Mouse (Mus musculus) mouse trophoblast stem cell (cell line): ENCODE results near the gene Tmem115.
"Not testable (repeated sequence)": the region's sequence is repeated elsewhere in the genome, so short reads cannot be mapped to it uniquely, and the experiment has no call there.

ENCODE experiments used
- in situ Hi-C, 2 experiments: fragments of 300-500 bp; cut with MseI, MboI; formaldehyde crosslinking; loops; 2 replicates in 1 of 2; 3 replicates in 1 of 2; pipeline ENCODE4 v1.15.1; 2025

Gene Tmem115

DNA sequence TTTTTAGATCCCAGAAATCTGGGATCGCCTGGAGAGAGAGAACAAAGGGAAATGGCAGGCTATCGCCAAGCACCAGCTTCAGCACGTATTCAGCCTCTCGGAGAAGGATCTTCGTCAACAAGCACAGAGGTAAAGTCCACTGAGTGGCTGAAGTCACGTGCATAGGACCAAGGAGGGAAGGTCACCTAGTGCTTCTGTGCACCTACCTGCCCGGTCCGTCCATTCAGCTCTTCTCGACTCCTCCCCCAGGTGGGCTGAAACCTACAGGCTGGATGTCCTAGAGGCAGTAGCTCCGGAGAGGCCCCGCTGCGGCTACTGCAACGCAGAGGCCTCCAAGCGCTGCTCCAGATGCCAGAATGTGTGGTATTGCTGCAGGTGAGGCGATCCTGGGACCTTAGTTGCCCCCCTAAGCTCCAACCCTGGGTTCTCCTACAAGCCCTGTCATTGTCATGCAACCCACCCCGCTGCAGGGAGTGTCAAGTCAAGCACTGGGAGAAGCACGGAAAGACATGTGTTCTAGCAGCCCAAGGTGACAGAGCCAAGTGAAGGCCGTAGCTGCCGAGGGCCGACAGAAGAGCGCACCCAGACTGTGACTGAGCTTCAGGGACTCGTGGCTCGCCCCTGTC lies 16.9 kb downstream of the Tmem115 start:
- in situ Hi-C loops: no loop called here

DNA sequence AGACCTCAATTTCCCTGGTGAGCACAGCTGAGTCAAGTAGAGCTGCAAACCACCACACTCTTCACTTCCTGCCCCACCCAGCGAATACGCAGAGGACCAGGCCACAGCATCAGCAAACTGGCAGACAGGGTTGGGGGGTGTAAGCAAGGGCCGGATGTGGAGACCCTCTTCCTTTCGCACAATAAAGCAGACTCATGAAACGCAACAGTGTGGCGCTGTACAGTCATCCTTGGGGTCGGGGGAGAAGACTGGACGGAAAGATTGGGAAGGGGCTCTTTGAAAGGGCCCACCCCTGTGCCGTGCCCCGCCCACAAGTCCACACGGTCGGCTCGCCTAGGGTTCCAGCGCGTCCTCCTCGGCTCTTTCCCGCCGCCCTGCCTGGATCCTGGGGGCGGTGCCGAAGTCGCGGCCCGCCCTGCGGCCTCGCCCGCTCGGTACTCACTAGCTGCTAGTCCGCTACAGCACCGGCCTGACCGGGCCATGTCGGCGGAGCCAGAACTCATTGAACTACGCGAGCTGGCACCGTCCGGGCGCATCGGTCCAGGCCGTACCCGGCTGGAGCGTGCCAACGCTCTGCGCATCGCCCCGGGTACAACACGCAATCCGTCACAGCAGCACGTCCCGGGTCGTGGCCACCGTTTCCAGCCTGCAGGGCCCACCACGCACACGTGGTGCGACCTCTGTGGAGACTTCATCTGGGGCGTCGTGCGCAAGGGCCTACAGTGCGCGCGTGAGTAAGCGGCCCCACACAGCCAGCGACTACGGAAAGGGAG lies 17.6 kb downstream of the Tmem115 start, which contains the start of gene Rassf1:
Gene Rassf1 (plus strand): TSS at position 439 of the 773 bp plus-strand sequence.
- in situ Hi-C loops: no loop called here

DNA sequence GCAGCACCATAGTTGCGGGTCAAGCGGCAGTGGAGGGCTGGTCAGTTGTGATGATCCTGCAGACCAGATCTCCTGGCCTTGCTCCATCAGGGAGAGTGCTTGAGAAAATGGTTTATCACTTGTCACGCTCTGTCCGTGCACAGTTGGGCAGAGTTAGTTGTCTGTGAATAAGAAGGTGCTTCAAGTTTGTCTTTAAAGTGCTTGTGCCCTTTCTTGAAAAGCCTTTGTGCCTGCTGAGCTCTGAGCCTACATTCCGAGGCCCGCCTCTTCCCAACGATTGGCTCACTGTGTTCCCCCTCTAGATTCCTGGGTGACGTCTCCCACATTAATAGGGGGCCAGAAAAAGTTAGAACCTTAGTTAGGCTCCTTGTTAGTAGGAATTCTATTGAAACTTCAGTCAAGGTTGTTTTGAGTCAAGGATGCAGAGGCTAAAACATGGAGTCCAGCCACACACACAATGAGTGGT lies 18.2 kb downstream of the Tmem115 start:
- in situ Hi-C loops: no loop called here

DNA sequence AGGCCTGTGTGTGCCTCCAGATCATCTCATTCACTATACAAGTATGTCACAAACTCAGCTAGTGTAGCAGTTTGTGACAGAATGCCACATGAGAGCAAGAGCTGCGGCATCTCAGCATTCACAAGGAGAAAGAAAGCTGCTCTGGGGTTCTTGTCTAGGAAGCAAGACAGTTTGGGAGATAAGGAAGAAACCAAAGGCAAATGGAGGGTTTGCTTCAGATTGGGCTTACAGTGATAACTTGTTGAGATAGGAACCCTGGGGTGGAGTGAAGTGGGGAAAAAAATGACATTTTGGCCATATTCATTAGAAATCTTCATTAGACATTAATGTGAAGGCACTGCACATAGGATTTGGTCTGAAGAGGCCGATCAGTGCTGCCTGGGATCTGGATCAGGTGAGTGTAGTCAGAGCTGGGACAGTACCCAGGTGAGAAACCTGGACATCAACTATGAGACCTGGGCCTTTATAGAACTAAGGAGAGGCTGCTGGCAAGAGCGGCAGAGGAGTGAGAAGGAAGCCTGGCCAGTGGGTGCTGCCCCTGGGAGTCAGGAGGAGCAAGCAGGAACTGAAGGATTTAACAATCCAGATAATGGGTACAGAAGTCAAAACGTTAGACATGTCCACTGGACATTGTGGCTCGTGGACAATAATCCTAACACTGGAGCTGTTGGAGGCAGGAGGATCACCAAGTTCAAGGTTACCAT lies 19.1 kb downstream of the Tmem115 start:
- in situ Hi-C loops: no loop called here

DNA sequence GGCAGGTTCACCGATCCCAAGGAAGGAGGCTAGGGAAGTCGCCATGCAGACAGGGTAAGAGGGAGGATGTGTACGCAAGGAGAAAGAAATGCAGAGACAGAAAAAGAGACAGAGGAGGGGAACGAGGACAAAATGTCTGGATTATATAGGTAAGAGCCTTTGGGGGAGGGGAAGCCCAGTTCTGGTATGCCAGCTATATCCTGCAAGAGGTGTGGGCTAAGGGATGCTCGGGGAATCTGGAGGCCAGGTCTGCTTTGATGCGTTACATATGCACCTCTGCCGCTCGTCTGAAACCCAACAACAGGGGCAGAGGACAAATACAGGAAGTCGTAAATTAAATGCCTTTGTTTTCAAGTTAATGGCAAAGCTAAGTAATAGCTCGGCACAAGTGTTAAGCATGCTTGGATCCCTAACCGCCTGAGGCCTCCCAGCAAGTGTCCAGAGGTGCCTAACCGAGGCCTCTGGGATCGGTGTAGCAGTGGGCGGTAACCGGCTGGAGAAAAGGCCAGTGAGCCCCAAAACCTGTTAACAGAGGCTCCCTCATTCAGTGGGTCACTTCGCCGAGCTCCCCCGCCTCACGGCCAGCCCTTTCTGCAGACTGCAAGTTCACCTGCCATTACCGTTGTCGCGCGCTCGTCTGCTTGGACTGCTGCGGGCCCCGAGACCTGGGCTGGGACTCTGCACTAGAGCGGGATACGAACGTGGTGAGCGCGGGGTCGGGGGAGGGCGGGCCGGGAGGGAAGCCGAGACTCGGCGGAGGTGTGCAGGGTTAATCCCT lies 20.0 kb downstream of the Tmem115 start:
- in situ Hi-C loops: no loop called here

DNA sequence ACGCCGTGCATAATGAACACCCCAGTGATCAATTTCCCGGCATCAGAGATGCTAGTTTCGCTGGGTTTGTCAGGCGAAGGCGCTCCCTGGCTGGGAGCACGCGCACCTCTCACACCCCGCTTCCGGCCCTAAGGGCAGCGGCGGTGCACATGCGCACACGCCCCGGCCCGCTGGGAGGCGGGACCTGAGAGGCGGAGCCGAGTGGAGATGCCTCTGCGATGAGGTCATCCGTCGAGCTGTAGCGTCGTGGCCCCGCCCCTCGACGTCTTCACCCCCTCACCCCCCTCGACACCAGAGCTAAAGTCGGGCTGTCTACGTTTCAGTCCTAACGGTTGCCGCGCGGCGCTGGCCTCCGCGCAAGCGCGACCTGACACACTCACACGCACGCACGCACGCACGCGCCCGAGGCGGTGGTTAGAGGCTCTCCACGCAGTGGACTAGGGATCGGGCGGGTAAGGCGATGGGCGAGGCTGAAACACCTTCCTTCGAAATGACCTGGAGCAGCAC lies 20.6 kb downstream of the Tmem115 start:
- in situ Hi-C loops: no loop called here

DNA sequence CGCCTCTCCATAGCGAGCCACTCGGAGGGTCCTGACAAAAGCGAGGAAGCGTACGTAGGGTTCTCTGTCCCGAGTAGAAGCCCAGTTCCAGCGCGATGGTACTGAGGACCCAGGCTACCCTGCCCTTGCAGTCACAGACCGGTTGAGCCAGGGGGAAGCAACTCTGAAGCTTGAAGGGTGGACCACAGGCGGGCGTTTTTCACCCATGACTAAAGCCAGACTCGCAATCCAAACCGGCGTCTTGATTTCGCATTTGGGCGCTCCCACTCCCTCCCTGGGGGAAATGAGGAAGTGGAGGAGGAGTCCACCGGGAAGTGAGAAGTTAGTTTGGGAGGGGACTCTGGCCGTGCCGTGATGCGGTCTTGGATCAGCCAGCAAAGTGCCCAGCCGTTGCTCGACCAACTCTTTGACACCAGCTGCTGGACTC lies 21.3 kb downstream of the Tmem115 start:
- in situ Hi-C loops: no loop called here

DNA sequence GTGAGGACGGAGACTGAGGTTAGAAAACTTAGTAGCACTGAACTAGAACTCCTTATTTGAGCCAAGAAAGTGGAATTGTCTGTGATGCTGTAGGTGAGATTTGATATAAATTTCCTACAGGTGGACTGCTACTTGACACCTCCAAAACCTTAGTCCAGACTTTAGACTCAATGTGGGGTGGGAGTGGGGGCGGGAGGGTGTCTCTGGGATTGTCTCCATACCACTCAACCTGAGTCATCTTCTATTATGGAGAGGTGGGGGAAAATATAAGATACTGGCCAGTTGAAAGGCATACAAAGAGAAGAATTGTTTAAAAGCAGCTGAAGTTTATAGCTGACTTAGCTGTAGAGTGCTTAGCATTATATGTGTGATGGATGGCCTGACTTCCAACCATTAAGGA lies 22.0 kb downstream of the Tmem115 start:
- in situ Hi-C loops: no loop called here

DNA sequence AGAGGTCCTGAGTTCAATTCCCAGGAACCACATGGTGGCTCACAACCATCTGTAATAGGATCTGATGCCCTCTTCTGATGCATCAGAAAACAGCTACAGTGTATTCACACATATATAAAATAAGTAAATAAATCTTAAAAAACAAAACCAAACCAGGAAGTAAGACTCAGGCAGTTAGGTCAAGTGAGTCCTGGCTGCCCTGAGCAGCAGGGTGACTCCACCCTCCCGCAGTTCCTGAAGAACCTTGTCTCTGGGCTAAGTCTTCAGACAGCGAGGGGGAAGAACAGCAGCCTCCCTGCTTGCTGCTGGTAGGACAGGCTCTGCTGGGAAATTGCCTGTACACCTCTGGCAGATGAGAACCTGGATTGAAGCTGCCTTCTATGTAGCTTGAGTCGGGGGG lies 22.6 kb downstream of the Tmem115 start:
- in situ Hi-C loops: no loop called here

DNA sequence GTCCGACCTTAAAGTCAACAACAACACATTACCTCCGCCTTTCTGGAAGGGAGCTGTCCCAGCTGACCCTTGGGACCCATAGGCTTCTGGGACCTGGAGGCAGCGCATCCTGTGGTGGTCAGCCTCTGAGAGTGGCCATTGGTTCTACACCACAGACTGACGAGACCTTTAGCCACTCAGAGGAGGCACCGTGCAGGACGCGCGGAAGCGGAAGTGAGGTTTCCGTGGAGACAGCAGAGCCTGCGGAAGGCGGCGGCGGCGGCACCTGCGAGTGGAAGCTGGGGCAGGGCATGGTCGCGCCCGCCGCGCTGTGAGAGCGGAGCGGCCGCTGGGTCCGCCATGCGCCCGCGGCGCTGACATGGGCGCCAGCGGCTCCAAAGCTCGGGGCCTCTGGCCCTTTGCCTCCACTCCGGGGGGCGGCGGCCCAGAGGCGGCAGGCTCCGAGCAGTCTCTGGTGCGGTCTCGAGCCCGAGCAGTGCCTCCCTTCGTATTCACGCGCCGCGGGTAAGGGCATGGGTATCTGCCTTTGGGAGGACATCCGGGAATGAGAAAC lies 29.4 kb downstream of the Tmem115 start, which contains the start of gene Tusc2:
Gene Tusc2 (plus strand): TSS at position 227 of the 553 bp plus-strand sequence.
- in situ Hi-C loops: no loop called here

DNA sequence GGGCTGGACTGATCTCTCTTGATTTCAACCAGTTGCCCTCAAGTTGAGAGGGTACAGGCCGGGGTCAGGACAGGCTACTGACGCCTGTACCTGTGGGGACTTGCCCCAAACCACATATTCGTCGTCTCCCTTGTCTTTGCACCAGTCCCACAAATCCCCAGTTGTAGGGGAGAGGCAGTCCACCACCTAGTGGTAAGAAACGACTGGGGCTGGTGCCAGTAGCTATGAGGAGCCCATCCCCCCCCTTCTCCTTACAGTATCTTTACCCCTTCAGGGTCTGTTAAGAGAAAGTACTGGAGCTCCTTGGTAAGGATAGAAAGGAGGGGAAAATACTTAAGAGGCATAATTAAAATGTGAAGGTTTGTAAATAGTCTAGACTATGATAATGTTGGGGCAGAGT lies 31.8 kb downstream of the Tmem115 start:
- in situ Hi-C loops: not testable (repeated sequence)

DNA sequence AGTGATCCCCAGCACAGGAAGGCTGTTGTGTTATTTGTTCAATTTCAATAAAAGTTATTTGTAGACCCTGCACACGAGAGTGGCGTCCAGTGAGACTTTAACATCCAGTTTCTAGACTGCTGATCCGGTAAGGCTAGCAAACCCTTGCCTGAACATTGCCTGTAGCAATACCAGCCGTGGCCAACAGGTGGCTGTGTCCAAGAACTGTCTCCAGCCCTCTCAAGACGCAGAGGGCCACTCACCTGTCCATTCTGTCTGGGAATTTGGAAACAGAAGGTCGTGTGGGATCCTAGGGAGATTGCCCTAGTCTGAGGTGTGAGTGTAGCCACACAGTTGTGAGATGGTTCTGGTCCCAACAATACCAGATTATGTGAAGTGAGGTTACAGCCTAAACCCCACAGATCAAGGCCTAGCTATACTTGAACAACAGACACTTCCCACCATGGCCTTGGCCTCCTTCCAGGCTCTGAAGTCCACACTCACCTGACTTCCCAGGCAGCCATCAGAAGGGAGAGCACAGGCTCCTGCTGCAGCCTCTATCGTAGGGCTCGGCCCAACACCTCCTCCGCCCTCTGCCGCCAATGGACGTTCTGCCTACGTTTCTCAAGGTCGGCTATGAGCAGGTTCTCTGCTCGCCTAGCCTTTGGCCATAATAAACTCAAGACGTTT lies 32.4 kb downstream of the Tmem115 start:
- in situ Hi-C loops: no loop called here

DNA sequence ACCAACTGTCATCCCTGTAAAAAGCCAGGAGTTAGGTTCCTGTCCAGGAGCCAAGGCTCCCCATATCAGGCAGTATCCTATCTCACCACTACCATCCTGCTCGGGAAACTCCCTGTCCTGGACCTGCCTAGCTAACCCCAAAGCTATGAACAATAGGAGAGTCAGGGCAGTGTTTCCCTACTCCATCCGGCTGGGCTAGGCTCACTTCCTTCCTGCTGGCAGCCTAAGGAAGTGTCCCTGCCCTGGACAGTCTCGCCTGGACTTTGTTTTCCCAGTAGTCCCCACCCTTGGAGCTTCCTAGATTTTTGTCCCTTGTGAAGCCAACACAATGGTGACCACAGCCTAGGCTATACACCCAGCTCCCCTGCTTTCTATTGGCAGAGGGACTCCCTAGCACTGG lies 33.1 kb downstream of the Tmem115 start:
- in situ Hi-C loops: no loop called here

DNA sequence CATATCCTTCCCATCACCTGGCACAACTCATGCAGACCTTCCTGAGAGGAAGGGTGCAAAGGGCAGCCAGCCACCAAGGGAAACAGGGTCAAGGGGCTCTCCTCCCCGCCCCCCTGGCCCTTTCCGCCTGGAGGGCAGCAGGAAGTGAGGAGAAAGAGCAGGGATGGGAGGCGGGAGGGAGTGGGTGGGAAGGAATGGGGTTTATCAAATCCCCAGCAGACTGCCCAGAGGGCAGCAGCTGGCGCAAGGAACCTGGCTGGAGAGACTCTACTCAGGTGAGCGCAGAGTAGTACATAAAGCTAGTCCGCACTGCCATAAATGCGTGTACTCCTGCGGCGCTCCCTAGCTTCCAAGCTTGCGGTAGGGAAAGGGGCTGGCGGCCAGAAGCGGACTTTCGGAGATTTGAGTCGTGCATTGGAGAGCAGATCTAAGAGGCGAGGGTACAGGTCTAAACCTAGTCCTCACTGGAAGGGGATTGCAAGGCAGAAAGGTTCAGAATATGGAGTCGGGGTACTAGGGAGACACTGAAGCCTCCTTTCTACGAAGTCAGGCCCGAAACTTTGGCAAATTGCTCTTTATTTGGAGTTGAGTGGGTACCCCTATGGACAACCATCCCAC lies 34.1 kb downstream of the Tmem115 start, which contains the start of gene Hyal2:
Gene Hyal2 (plus strand): TSS at position 244 of the 618 bp plus-strand sequence.
- in situ Hi-C loops: no loop called here

DNA sequence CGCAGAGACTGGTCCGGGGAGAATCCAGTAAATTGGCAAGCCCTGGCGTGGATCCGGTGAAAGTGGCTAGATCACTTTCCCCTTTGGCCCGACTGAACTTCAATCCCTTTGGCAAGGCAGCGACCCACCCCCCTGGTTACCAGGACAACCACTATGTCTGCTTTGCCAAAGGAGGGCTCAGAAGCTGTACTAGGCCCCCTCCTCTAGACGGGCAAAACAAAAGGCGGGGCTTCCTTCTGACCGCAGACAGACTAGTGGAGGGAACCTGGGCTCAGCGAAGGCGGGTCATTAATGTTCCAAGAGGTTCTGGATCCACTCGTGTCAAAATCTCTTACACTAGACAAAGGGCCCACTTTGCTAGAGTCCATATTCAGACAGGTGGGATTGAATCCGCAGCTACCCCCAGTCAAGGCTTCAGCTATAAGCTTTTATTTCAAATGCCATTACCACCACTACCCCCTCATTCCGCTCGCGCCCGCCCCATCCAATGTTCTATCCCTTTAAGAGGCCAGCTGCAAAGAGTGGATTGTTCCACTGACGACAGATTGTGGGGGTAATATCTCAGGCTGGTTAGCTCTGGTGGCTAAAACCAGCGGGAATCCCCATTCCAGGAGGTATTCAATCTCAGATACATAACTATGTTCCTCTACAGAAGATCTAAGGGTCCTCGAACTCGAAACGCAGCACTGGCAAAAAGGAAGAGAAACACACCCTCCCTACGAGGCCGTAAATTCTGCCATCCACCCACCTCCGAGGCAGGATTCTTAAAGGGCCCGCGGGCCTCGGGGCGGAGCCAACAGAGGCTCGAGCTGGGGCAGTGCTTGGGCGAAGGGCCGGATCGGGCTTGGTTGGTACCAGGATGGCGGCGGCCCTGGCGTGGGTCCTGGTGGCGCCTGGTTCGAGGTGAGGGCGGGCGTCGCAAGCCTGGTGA lies 34.9 kb downstream of the Tmem115 start:
- in situ Hi-C loops: no loop called here

DNA sequence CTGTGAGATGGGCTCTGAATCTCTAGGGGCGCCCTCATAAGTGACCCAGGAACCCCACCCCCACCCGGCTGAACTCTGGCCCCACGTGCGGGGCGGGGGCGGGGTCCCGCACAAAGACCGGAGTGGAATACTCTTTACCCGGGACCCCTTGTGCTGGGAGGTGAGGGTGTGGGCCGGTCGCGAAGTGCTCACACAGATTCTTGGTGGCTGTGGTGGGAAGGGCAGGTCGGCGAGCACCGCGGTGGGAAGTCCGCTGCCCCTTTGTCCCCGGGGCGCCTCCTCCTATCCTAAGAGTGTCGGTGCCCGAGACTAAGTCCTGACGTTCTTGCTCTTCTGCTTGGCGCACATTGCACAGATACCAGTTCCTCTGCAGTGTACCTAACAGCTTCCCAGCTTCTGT lies 35.5 kb downstream of the Tmem115 start:
- in situ Hi-C loops: no loop called here

DNA sequence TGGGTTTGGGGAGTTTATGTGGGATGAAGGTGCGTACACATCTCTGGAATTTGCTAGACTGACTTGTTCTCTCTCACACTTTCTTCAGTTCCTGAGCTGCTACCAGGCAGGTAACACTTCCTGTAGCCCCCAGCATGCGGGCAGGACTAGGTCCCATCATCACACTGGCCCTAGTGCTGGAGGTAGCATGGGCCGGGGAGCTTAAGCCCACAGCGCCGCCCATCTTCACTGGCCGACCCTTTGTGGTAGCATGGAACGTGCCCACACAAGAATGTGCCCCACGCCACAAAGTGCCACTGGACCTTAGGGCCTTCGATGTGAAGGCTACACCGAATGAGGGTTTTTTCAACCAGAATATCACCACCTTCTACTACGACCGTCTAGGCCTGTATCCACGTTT lies 36.3 kb downstream of the Tmem115 start:
- in situ Hi-C loops: no loop called here

DNA sequence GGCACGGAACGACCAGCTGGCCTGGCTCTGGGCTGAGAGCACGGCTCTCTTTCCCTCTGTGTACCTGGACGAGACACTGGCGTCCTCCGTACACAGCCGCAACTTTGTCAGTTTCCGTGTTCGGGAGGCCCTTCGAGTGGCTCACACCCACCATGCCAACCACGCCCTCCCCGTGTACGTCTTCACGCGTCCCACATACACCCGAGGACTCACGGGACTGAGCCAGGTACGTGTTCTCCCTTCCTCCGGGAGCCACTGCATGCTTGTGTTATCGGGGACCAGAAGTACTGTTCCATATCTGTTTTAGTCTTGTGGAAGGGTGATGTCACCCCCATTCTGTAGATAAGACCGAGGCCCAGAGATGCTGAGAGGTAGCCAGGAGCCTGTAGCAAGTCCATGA lies 37.1 kb downstream of the Tmem115 start:
- in situ Hi-C loops: no loop called here
